Mouse (Mus musculus): ENCODE data around the gene Ncf1. TPM values are rescaled to one million over a fixed set of nuclear protein-coding genes. Genes with fewer than 3 reads are reported as not detected.

Gene Ncf1
- 0.08 TPM for polyA plus RNA-seq (2021)

- no peak for ATAC-seq
- no peaks in the 10 kb centered on the region for H3K27me3 ChIP-seq
- CTCF ChIA-PET = no interaction called here
- in situ Hi-C loops (cut with MboI; ENCODE audit: low pct_unique_long_range_greater_than_20kb) = no loop called here
- POLR2A ChIA-PET = interaction anchor here (0.8 kb wide), 1 partner anchor 10 kb away, joined by 3 read pairs; no protein-coding TSS in a partner anchor
- DNase-seq (ENCODE audit: low read depth, low spot score) = no peak
- TF ChIP-seq CTCF (IDR thresholded peaks at IDR 0.05) = no peak
These were observed at the start of gene Ncf1 for GRCm38 (mm10) chr5:134229391-134229790. Gene Ncf1, minus strand, starts transcription at chr5:134229625.

- ChIA-PET POLR2A (interaction anchor here (0.7 kb wide), 1 partner anchor 25 kb away, joined by 3 read pairs; no protein-coding TSS in a partner anchor), CTCF (interaction anchor here (1.9 kb wide), 1 partner anchor 36 kb away, joined by 5 read pairs; no protein-coding TSS in a partner anchor)
- TF ChIP-seq CTCF (IDR thresholded peaks at IDR 0.05) = no peak
- H3K27me3 ChIP-seq = no peaks in the 10 kb centered on the region
- DNase-seq (ENCODE audit: low read depth, low spot score) = no peak
- ATAC-seq = no peak
- in situ Hi-C loops (cut with MboI; ENCODE audit: low pct_unique_long_range_greater_than_20kb) = no loop called here
These were observed 47.7 kb upstream of the Ncf1 start for GRCm38 (mm10) chr5:134277109-134277508.

- TF ChIP-seq CTCF (IDR thresholded peaks at IDR 0.05) = no peak
- ChIA-PET POLR2A (no interaction called here), CTCF (interaction anchor here (0.8 to 1.2 kb wide), 3 partner anchors 13 to 23 kb away, joined by 3 read pairs; no protein-coding TSS in a partner anchor)
- in situ Hi-C loops (cut with MboI; ENCODE audit: low pct_unique_long_range_greater_than_20kb) = no loop called here
- DNase-seq (ENCODE audit: low read depth, low spot score) (no peak), ATAC-seq (no peak)
- H3K27me3 ChIP-seq = no peaks in the 10 kb centered on the region
These were observed 46.1 kb upstream of the Ncf1 start for GRCm38 (mm10) chr5:134275556-134275955.

- no peaks in the 10 kb centered on the region for H3K27me3 ChIP-seq
- TF ChIP-seq CTCF (IDR thresholded peaks at IDR 0.05) = no peak
- in situ Hi-C loops (cut with MboI; ENCODE audit: low pct_unique_long_range_greater_than_20kb) = no loop called here
- ChIA-PET POLR2A (no interaction called here), CTCF (interaction anchor here (0.8 to 1.2 kb wide), 3 partner anchors 12 to 23 kb away, joined by 3 read pairs; no protein-coding TSS in a partner anchor)
- ATAC-seq = no peak
- no peak for DNase-seq (ENCODE audit: low read depth, low spot score)
These were observed 45.6 kb upstream of the Ncf1 start for GRCm38 (mm10) chr5:134275021-134275420.

- no peak for ATAC-seq
- no peak for DNase-seq (ENCODE audit: low read depth, low spot score)
- ChIA-PET CTCF (no interaction called here), POLR2A (no interaction called here)
- in situ Hi-C loops (cut with MboI; ENCODE audit: low pct_unique_long_range_greater_than_20kb) = no loop called here
- no peaks in the 10 kb centered on the region for H3K27me3 ChIP-seq
- no peak for TF ChIP-seq CTCF (IDR thresholded peaks at IDR 0.05)
These were observed 44.3 kb upstream of the Ncf1 start for GRCm38 (mm10) chr5:134273761-134274160.

- ChIA-PET POLR2A (no interaction called here), CTCF (no interaction called here)
- DNase-seq (ENCODE audit: low read depth, low spot score) (no peak), ATAC-seq (no peak)
- H3K27me3 ChIP-seq = no peaks in the 10 kb centered on the region
- TF ChIP-seq CTCF (IDR thresholded peaks at IDR 0.05) = no peak
- in situ Hi-C loops (cut with MboI; ENCODE audit: low pct_unique_long_range_greater_than_20kb) = no loop called here
These were observed 43.3 kb upstream of the Ncf1 start for GRCm38 (mm10) chr5:134272761-134273160.

GRCm38 (mm10) chr5:134271421-134271820 is 42.0 kb upstream of the Ncf1 start:
- POLR2A ChIA-PET = interaction anchor here (1.2 kb wide), 1 partner anchor 14 kb away, joined by 3 read pairs; no protein-coding TSS in a partner anchor
- TF ChIP-seq CTCF (IDR thresholded peaks at IDR 0.05) = no peak
- no peak for DNase-seq (ENCODE audit: low read depth, low spot score)
- no peaks in the 10 kb centered on the region for H3K27me3 ChIP-seq
- CTCF ChIA-PET = interaction anchor here (1.0 to 1.5 kb wide), 2 partner anchors 10 to 59 kb away, joined by 3 to 4 read pairs; no protein-coding TSS in a partner anchor
- no peak for ATAC-seq
- in situ Hi-C loops (cut with MboI; ENCODE audit: low pct_unique_long_range_greater_than_20kb) = no loop called here

GRCm38 (mm10) chr5:134270566-134270965 is 41.1 kb upstream of the Ncf1 start:
- no peak for DNase-seq (ENCODE audit: low read depth, low spot score)
- in situ Hi-C loops (cut with MboI; ENCODE audit: low pct_unique_long_range_greater_than_20kb) = no loop called here
- no peak for ATAC-seq
- ChIA-PET POLR2A (interaction anchor here (1.2 kb wide), 1 partner anchor 13 kb away, joined by 3 read pairs; no protein-coding TSS in a partner anchor), CTCF (interaction anchor here (1.0 to 2.0 kb wide), 3 partner anchors 9 to 22 kb away, joined by 3 to 5 read pairs (median 4); no protein-coding TSS in a partner anchor)
- no peaks in the 10 kb centered on the region for H3K27me3 ChIP-seq
- no peak for TF ChIP-seq CTCF (IDR thresholded peaks at IDR 0.05)

- TF ChIP-seq CTCF (IDR thresholded peaks at IDR 0.05) = no peak
- ATAC-seq = no peak
- ChIA-PET CTCF (interaction anchor here (1.0 to 2.0 kb wide), 2 partner anchors 23 to 82 kb away, joined by 3 to 5 read pairs; no protein-coding TSS in a partner anchor), POLR2A (no interaction called here)
- DNase-seq (ENCODE audit: low read depth, low spot score) = no peak
- in situ Hi-C loops (cut with MboI; ENCODE audit: low pct_unique_long_range_greater_than_20kb) = no loop called here
- no peaks in the 10 kb centered on the region for H3K27me3 ChIP-seq
These were observed 40.3 kb upstream of the Ncf1 start for GRCm38 (mm10) chr5:134269751-134270150.

GRCm38 (mm10) chr5:134268751-134269150 is 39.3 kb upstream of the Ncf1 start:
- ChIA-PET CTCF (interaction anchor here (1.0 to 2.0 kb wide), 2 partner anchors 24 to 81 kb away, joined by 3 to 5 read pairs; no protein-coding TSS in a partner anchor), POLR2A (interaction anchor here (0.5 kb wide), 1 partner anchor 11 kb away, joined by 3 read pairs; no protein-coding TSS in a partner anchor)
- ATAC-seq = no peak

GRCm38 (mm10) chr5:134266404-134266803 is 37.0 kb upstream of the Ncf1 start:
- no peaks in the 10 kb centered on the region for H3K27me3 ChIP-seq
- ChIA-PET POLR2A (interaction anchor here (0.9 kb wide), 1 partner anchor 64 kb away, joined by 5 read pairs; no protein-coding TSS in a partner anchor), CTCF (no interaction called here)
- TF ChIP-seq CTCF (IDR thresholded peaks at IDR 0.05) = no peak
- DNase-seq (ENCODE audit: low read depth, low spot score) (no peak), ATAC-seq (no peak)
- in situ Hi-C loops (cut with MboI; ENCODE audit: low pct_unique_long_range_greater_than_20kb) = no loop called here

More at GRCm38 (mm10) chr5:134268751-134269150, 39.3 kb upstream of the Ncf1 start:
- in situ Hi-C loops (cut with MboI; ENCODE audit: low pct_unique_long_range_greater_than_20kb) = no loop called here
- DNase-seq (ENCODE audit: low read depth, low spot score) = no peak
- no peak for TF ChIP-seq CTCF (IDR thresholded peaks at IDR 0.05)
- no peaks in the 10 kb centered on the region for H3K27me3 ChIP-seq

Measured in Patski (cell line).